Mouse (Mus musculus): Measurements from ENCODE around the gene Cetn3. TPM values are rescaled to one million over a fixed set of nuclear protein-coding genes. Genes with fewer than 3 reads are reported as not detected.

The Cetn3 gene
- 103 TPM for polyA plus RNA-seq (2021)

DNA sequence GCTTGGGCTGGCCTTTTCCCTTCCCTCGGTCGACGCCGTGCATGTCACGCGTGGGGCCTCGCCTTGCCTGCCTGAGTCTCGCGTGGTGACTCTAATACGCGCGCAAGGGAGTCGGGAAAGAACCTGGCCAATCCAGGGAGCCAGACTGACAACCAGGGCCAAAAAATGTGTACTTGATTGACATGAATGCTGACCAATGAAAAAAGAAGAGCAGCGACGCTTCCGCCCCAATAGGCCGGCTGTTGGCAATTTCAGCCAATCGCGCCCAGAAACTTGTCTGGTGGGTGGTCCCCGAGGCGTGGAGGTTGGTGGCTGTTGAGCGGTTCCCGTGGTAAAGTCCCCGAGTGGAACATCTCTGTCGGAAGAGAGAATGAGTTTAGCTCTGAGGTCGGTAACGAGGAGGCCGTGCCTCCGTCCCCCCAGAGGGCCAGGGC lies at the start of gene Cetn3:
Gene Cetn3, plus strand, starts transcription at position 107 of the 434 bp plus-strand sequence.
- in situ Hi-C loops (cut with MboI; ENCODE audit: low pct_unique_long_range_greater_than_20kb), result no loop called here
- no peak for TF ChIP-seq CTCF (IDR thresholded peaks at IDR 0.05)
- no peaks in the 10 kb centered on the region for H3K27me3 ChIP-seq
- ATAC-seq (peak; percentile 88), DNase-seq (ENCODE audit: low read depth, low spot score) (peak; percentile 88)
- ChIA-PET CTCF (interaction anchor here (1.4 to 1.9 kb wide), 4 partner anchors 16 to 72 kb away, joined by 3 to 5 read pairs (median 4); partner anchors contain the start of genes Mblac2 and Polr3g), POLR2A (no interaction called here)

DNA sequence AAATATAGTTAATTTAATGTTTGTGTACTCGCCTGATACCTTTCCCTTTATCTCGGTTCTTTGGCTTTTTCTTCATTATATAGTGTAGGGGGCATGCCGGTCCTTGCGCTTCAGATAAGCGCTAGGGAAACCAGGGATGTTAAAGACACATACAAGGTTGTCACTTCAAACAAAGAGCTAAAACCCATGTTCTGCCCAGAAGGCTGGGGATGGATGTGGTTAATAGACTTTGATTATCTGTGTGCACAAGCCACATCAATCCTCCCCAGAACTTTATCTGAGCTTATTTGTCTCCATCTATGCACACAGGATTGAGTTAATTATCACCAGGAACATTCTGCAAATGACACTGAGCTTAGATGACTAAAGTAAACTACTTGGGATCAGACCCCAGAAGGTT lies 46.3 kb upstream of the Cetn3 start:
- in situ Hi-C loops (cut with MboI; ENCODE audit: low pct_unique_long_range_greater_than_20kb), result no loop called here
- no peak for ATAC-seq
- CTCF ChIA-PET, result interaction anchor here (0.9 to 1.0 kb wide), 2 partner anchors 11 to 13 kb away, joined by 3 to 4 read pairs; no protein-coding TSS in a partner anchor
- POLR2A ChIA-PET, result interaction anchor here (0.6 kb wide), 1 partner anchor 11 kb away, joined by 3 read pairs; no protein-coding TSS in a partner anchor
- H3K27me3 ChIP-seq, result no peaks in the 10 kb centered on the region
- no peak for TF ChIP-seq CTCF (IDR thresholded peaks at IDR 0.05)
- DNase-seq (ENCODE audit: low read depth, low spot score), result no peak

DNA sequence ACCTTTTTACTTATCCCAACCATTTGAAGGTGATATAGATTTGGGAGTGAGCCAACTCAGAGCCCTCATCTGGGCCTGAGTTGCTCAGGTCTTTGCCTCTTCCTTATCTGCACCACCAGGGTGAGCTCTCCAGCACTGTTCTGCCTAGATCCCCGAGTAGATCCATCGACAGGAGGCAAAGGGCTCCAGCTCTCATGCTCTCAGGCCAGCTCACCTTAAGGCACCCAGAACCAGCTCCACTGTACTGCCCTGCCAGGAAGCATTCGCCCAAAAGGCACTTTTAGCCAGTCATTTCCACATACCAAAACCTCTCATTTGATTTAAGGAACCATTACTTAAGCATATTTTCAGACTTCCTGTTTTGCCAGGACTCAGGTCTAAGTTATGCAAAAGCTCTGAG lies 42.0 kb upstream of the Cetn3 start:
- CTCF ChIA-PET, result interaction anchor here (1.1 kb wide), 1 partner anchor 9 kb away, joined by 6 read pairs; no protein-coding TSS in a partner anchor
- no peak for TF ChIP-seq CTCF (IDR thresholded peaks at IDR 0.05)
- ATAC-seq (no peak), DNase-seq (ENCODE audit: low read depth, low spot score) (no peak)
- H3K27me3 ChIP-seq, result no peaks in the 10 kb centered on the region
- POLR2A ChIA-PET, result interaction anchor here (1.1 kb wide), 1 partner anchor 30 kb away, joined by 3 read pairs; the partner anchor contains the start of gene Polr3g
- in situ Hi-C loops (cut with MboI; ENCODE audit: low pct_unique_long_range_greater_than_20kb), result no loop called here

DNA sequence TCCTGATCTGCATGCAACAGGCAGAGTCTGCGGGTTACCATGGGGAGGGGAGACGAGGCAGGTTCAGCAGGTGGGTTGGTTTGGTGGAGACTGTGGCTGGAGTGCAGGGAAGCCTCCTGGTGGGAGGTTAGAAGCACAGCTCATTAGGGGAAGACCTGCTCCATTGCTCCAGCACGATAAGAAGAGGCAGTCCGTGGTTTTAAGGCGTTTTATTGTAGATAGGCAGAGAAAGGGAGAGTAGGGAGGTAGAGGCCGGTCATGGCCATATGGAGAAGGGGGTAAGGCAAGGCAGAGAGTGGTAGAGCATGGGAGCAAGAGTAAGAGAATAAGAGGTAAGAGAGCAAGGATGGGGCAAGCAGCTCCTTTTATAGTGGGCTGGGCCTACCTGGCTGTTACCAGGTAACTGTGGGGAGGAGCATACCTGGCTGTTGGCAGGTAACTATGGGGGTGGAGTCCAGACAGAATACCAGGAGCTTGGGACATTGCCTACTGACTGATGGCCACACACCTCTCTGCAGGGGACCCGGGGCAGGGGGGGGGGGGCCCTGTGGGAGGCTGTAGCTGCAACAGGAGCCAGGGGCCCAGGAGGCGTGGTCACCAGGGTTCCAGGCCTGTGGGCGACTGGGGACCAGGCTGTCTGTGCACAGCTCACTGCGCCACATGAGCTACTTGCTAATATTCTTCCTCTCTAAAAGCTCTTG lies 39.3 kb upstream of the Cetn3 start:
- H3K27me3 ChIP-seq, result no peaks in the 10 kb centered on the region
- POLR2A ChIA-PET, result no interaction called here
- DNase-seq (ENCODE audit: low read depth, low spot score) (no peak), ATAC-seq (no peak)
- TF ChIP-seq CTCF (IDR thresholded peaks at IDR 0.05), result no peak
- in situ Hi-C loops (cut with MboI; ENCODE audit: low pct_unique_long_range_greater_than_20kb), result no loop called here
- CTCF ChIA-PET, result no interaction called here

DNA sequence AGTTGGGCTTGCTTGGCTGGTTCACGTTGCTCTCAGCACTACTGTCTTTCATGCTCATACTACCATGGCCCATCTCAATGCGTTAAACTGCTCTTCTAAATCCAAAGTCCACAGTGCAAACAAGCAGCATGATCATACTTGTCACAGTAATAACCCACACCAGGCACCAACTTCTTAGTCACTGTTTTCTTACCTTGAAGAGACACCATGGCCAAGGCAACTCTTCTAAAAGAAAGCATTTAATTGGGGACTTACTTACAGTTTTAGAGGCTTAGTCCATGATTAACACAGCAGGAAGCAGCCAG lies 38.8 kb upstream of the Cetn3 start:
- no peak for ATAC-seq
- no peak for TF ChIP-seq CTCF (IDR thresholded peaks at IDR 0.05)
- H3K27me3 ChIP-seq, result no peaks in the 10 kb centered on the region
- no peak for DNase-seq (ENCODE audit: low read depth, low spot score)
- ChIA-PET CTCF (interaction anchor here (1.0 kb wide), 1 partner anchor 17 kb away, joined by 5 read pairs; no protein-coding TSS in a partner anchor), POLR2A (no interaction called here)
- in situ Hi-C loops (cut with MboI; ENCODE audit: low pct_unique_long_range_greater_than_20kb), result no loop called here

DNA sequence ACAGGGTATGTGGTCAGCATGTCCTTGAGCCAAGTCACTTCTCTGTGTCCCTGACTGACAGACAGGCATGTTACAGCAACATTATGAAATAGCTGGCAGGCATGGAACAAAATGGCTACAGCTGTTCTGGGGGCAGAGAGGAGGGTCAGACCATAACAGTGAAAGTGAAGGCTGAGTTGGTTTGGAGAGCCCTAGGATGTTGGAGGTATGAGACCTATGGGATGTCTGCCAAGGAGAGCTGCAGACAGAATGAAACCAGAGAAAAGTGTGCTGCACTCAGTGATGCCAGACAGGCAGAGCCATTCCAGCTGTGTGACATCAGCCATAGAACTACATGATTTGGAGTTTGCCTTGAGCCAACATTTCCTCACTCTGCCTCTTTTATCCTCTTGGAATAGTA lies 28.0 kb upstream of the Cetn3 start:
- POLR2A ChIA-PET, result interaction anchor here (1.2 kb wide), 1 partner anchor 66 kb away, joined by 3 read pairs; no protein-coding TSS in a partner anchor
- in situ Hi-C loops (cut with MboI; ENCODE audit: low pct_unique_long_range_greater_than_20kb), result loop anchor here (25.0 kb wide), 1 partner anchor 893 kb away; no protein-coding TSS in a partner anchor
- CTCF ChIA-PET, result interaction anchor here (1.1 to 1.8 kb wide), 3 partner anchors 10 to 16 kb away, joined by 3 to 4 read pairs (median 3); no protein-coding TSS in a partner anchor
- ATAC-seq (no peak), DNase-seq (ENCODE audit: low read depth, low spot score) (no peak)
- no peaks in the 10 kb centered on the region for H3K27me3 ChIP-seq
- TF ChIP-seq CTCF (IDR thresholded peaks at IDR 0.05), result no peak

DNA sequence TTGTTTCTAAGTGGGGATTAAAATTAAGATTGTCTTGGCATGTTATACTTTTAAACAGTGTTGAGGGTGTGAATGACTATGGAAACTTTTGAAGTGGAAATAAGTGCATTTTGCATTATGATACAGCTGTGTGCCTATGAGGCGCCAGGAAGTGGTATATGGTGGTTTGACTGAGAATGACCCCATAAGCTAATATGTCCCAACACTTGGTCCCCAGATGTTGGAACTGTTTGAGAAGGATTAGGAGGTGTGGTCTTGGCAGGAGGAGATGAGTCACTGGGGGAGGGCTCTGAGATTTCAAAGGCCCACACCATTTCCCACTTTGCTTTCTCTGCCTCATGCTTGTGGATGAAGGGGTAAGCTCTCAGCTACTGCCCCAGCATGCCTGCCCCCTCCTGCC lies 27.6 kb upstream of the Cetn3 start:
- DNase-seq (ENCODE audit: low read depth, low spot score), result no peak
- no peak for ATAC-seq
- no peak for TF ChIP-seq CTCF (IDR thresholded peaks at IDR 0.05)
- ChIA-PET CTCF (interaction anchor here (0.8 to 1.8 kb wide), 4 partner anchors 10 to 111 kb away, joined by 3 to 4 read pairs (median 3); no protein-coding TSS in a partner anchor), POLR2A (interaction anchor here (1.2 kb wide), 1 partner anchor 66 kb away, joined by 3 read pairs; no protein-coding TSS in a partner anchor)
- no peaks in the 10 kb centered on the region for H3K27me3 ChIP-seq
- in situ Hi-C loops (cut with MboI; ENCODE audit: low pct_unique_long_range_greater_than_20kb), result loop anchor here (25.0 kb wide), 1 partner anchor 893 kb away; no protein-coding TSS in a partner anchor

DNA sequence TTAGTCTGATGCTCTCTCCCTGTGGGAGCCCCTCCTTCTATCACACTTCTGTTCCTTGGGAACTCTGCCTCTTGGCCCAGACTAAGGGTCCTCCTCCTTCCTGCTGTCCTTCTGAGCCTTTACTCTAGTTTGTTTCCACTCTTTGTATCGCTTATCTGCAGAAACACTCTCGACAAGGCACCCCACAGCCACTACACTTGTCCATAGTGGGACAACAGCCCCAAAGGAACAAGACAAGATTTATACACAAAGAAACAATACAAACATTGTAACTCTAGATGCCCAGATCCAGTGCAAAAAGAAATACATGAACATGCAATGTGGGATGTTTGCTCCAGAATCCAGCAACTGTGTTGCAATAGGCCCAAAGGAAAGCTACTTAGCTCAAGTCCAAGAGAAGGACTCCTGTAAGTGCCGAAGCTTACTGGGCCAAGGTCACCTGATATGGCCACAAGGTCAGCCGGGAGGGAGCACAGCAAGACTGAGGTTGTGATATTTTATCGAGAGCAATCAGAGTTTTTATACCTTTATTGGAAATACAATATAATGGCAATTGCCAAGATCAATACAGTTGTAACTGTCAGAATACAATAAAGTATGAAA lies 25.7 kb upstream of the Cetn3 start:
- CTCF ChIA-PET, result no interaction called here
- in situ Hi-C loops (cut with MboI; ENCODE audit: low pct_unique_long_range_greater_than_20kb), result loop anchor here (25.0 kb wide), 1 partner anchor 895 kb away; no protein-coding TSS in a partner anchor
- no peak for TF ChIP-seq CTCF (IDR thresholded peaks at IDR 0.05)
- no peaks in the 10 kb centered on the region for H3K27me3 ChIP-seq
- no peak for DNase-seq (ENCODE audit: low read depth, low spot score)
- ATAC-seq, result no peak
- POLR2A ChIA-PET, result no interaction called here

DNA sequence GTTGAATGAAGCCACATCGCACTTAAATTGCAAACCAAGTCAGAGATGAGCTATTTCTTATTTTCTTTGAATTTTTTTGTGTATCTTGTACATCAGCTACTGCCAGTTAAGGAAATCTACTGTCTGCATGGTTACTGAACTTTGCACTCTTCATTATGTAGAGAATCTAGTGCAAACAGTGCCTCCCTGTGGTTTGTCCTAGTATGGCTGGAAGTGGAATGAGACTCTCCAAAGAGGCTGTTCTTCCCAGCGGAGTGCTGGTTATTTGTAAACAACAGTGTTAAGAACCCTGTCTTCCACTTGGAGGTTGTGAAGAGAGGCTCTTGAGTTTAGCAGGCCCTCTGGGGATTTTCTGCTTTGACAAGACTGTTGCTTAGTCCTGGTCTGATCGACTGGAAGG lies 22.5 kb upstream of the Cetn3 start:
- DNase-seq (ENCODE audit: low read depth, low spot score) (no peak), ATAC-seq (peak; percentile 69)
- in situ Hi-C loops (cut with MboI; ENCODE audit: low pct_unique_long_range_greater_than_20kb), result loop anchor here (5.0 to 25.0 kb wide), 4 partner anchors 116 to 1894 kb away; no protein-coding TSS in a partner anchor
- CTCF ChIA-PET, result interaction anchor here (0.7 to 4.4 kb wide), 17 partner anchors 9 to 330 kb away, joined by 3 to 43 read pairs (median 4); partner anchors contain the start of genes Cetn3, Mblac2 and Polr3g
- POLR2A ChIA-PET, result interaction anchor here (1.6 kb wide), 1 partner anchor 72 kb away, joined by 3 read pairs; no protein-coding TSS in a partner anchor
- peak; percentile 72 for TF ChIP-seq CTCF (IDR thresholded peaks at IDR 0.05)
- no peaks in the 10 kb centered on the region for H3K27me3 ChIP-seq

DNA sequence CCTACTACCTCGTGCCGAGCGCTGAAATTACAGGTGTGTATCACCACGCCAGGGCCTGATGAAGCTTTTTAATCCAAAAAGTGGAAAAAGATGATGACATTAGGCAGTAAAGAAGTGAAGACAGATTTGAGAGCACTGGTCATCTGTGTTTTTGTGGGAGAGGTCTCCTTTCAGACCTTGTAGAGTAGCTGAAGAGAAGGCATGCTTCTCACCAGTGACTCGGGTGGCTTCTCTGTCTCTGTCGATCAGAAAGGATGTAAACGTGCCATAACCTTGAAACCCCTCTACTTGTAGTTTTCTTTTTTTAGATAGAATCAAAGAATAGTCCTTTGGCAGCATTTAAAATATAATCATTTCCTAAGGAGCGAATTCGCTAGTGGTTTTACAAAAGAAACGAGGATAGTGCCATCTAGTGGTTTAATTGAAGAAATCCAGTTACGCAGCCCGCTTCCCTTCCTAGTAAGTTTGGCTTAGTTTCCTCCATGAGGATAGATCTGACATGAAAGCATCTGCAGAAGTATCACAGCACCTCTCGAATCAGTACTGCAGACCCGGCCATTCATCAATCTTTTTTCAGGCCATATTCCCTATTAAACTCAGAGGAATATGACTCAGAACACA lies 21.2 kb upstream of the Cetn3 start:
- DNase-seq (ENCODE audit: low read depth, low spot score) (no peak), ATAC-seq (peak; percentile 52)
- peaks cover 5% of the 10 kb centered on the region for H3K27me3 ChIP-seq
- POLR2A ChIA-PET, result interaction anchor here (1.6 kb wide), 1 partner anchor 73 kb away, joined by 3 read pairs; no protein-coding TSS in a partner anchor
- CTCF ChIA-PET, result interaction anchor here (0.8 to 4.4 kb wide), 10 partner anchors 12 to 322 kb away, joined by 3 to 43 read pairs (median 5); partner anchors contain the start of genes Cetn3, Mblac2 and Polr3g
- in situ Hi-C loops (cut with MboI; ENCODE audit: low pct_unique_long_range_greater_than_20kb), result loop anchor here (5.0 to 25.0 kb wide), 4 partner anchors 117 to 1893 kb away; no protein-coding TSS in a partner anchor
- peak; percentile 57 for TF ChIP-seq CTCF (IDR thresholded peaks at IDR 0.05)
